Comparison of ENCODE assay signal across 12 mouse cellular contexts in the genomic region with DNA sequence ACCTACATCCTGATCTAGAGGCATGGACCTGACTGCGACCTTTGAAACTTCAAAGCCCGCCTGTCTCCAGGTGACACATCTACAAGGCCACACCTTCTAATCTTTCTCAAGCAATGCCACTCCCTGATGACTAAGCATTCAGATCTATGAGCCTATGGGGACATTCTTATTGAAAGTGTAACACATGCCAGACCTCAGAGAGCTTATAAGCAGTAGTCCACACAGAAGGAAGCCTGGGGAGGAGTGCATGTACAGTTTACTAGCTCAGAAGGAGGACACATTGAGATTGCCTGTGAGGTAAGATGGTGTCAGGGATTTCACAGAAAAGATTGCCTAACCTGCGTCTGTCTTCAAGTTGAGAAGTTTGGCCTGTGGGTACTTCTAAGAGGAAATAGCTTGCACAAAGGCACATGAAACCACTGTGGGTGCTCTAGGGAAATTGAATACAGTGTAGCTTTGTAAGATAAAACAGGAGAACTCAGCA. TPM values are rescaled to one million over a fixed set of nuclear protein-coding genes. Genes with fewer than 3 reads are reported as not detected.
DNase-seq lines count a peak whose midpoint lies in the region; ATAC-seq and TF ChIP-seq lines count a peak whose summit lies in the region.
"Had no signal": no experiment of that assay in that cellular context is flagged by ENCODE, and none has a peak within 500 bp of the region (broad histone marks: within the 10 kb centered on the region; RNA-seq: fewer than 3 reads in every experiment).

No protein-coding gene starts in this region.

- in situ Hi-C loops in ES-E14 (cut with MboI; ENCODE audit: low sequenced_read_pairs in 2 of 2, unreplicated experiment in 2 of 2), result no loop called here

- H3K4me1 ChIP-seq in ES-E14 (ENCODE audit: control insufficient read depth in 2 of 2, insufficient read depth in 2 of 2, low read length in 2 of 2, poor library complexity in 1 of 2), result peaks cover 3% of the 10 kb centered on the region in 2 experiments; a peak in 2 of 4 replicates
- H3K4me1 ChIP-seq in midbrain, embryonic 11.5 days (ENCODE audit: control insufficient read depth, insufficient read depth, low read length), result no peaks in the 10 kb centered on the region
- no peaks in the 10 kb centered on the region for H3K4me1 ChIP-seq in embryonic facial prominence, embryonic 10.5 days
- H3K4me1 ChIP-seq: embryonic facial prominence, embryonic 12.5 days; limb, embryonic 12.5 days; midbrain, embryonic 15.5 days had no signal

- ATAC-seq in granulocyte monocyte progenitor cell, adult 5-6 weeks (replicated peaks; ENCODE audit: poor library complexity, severe bottlenecking), result peak; percentile 97
- no peak for ATAC-seq in midbrain, embryonic 11.5 days (ENCODE audit: low FRiP score)
- ATAC-seq: midbrain, embryonic 15.5 days had no signal

- H3K36me3 ChIP-seq in ES-E14 (ENCODE audit: control insufficient read depth, insufficient read depth, low read length, poor library complexity, severe bottlenecking), result no peaks in the 10 kb centered on the region
- no peaks in the 10 kb centered on the region for H3K36me3 ChIP-seq in midbrain, embryonic 11.5 days (ENCODE audit: control insufficient read depth, insufficient read depth, low read length)
- H3K36me3 ChIP-seq in embryonic facial prominence, embryonic 10.5 days (replicated peaks), result no peaks in the 10 kb centered on the region
- H3K36me3 ChIP-seq: embryonic facial prominence, embryonic 12.5 days; limb, embryonic 12.5 days; midbrain, embryonic 15.5 days had no signal

- no peaks in the 10 kb centered on the region for H3K9me3 ChIP-seq in ES-E14 (ENCODE audit: control insufficient read depth, insufficient read depth, low read depth, low read length)
- no peaks in the 10 kb centered on the region for H3K9me3 ChIP-seq in midbrain, embryonic 11.5 days (ENCODE audit: control insufficient read depth, low read length)
- H3K9me3 ChIP-seq in embryonic facial prominence, embryonic 10.5 days, result no peaks in the 10 kb centered on the region
- H3K9me3 ChIP-seq: embryonic facial prominence, embryonic 12.5 days; limb, embryonic 12.5 days; midbrain, embryonic 15.5 days had no signal

- H3K4me2 ChIP-seq in midbrain, embryonic 11.5 days, result no peak overlapping the region
- H3K4me2 ChIP-seq: embryonic facial prominence, embryonic 12.5 days; limb, embryonic 12.5 days; midbrain, embryonic 15.5 days had no signal

- DNase-seq in CD4-positive helper T cell, adult 2 months (ENCODE audit: low read depth, low spot score), result peak; percentile 73
- no peak for DNase-seq in ES-E14 (ENCODE audit: low read depth, low spot score)
- DNase-seq in monocyte, adult 2 months (ENCODE audit: low read depth in 1 of 2, low spot score in 2 of 2), result peak; percentile 11 to 13
- DNase-seq in midbrain, embryonic 11.5 days (ENCODE audit: low spot score, missing footprints), result no peak
- no peak for DNase-seq in spleen, postnatal 4 days (ENCODE audit: low spot score in 2 of 2)
- no peak for DNase-seq in embryonic facial prominence, embryonic 10.5 days (ENCODE audit: low spot score)
- DNase-seq: adrenal gland, adult 8-10 months; right cerebral cortex, postnatal 25 days had no signal

- no peak overlapping the region for H3K9ac ChIP-seq in ES-E14 (ENCODE audit: insufficient read depth, low read depth, low read length, poor library complexity, severe bottlenecking)
- no peak overlapping the region for H3K9ac ChIP-seq in midbrain, embryonic 11.5 days (ENCODE audit: low read length)
- H3K9ac ChIP-seq: embryonic facial prominence, embryonic 12.5 days; limb, embryonic 12.5 days; midbrain, embryonic 15.5 days had no signal

- H3K4me3 ChIP-seq in ES-E14 (ENCODE audit: insufficient read depth in 1 of 2, low read depth in 1 of 2, low read length in 2 of 2, poor library complexity in 1 of 2, severe bottlenecking in 1 of 2), result no peak overlapping the region
- no peak overlapping the region for H3K4me3 ChIP-seq in midbrain, embryonic 11.5 days (ENCODE audit: low read depth, low read length)
- no peak overlapping the region for H3K4me3 ChIP-seq in embryonic facial prominence, embryonic 10.5 days
- H3K4me3 ChIP-seq: embryonic facial prominence, embryonic 12.5 days; limb, embryonic 12.5 days; midbrain, embryonic 15.5 days had no signal

- no peaks in the 10 kb centered on the region for H3K27me3 ChIP-seq in midbrain, embryonic 11.5 days (ENCODE audit: control insufficient read depth, insufficient read depth, low read length)
- H3K27me3 ChIP-seq in embryonic facial prominence, embryonic 10.5 days (replicated peaks; ENCODE audit: low read depth, poor library complexity, severe bottlenecking), result no peaks in the 10 kb centered on the region
- H3K27me3 ChIP-seq: embryonic facial prominence, embryonic 12.5 days; limb, embryonic 12.5 days; midbrain, embryonic 15.5 days had no signal

- H3K27ac ChIP-seq in ES-E14 (ENCODE audit: insufficient read depth, low read depth, low read length, poor library complexity, severe bottlenecking), result no peak overlapping the region
- H3K27ac ChIP-seq in midbrain, embryonic 11.5 days (ENCODE audit: low read depth, low read length), result no peak overlapping the region
- no peak overlapping the region for H3K27ac ChIP-seq in embryonic facial prominence, embryonic 10.5 days (replicated peaks)
- H3K27ac ChIP-seq: embryonic facial prominence, embryonic 12.5 days; limb, embryonic 12.5 days; midbrain, embryonic 15.5 days had no signal

- 90% methylated on average over 3 of the region's 3 CpGs for WGBS in midbrain, embryonic 11.5 days
- WGBS in embryonic facial prominence, embryonic 10.5 days, result 87% methylated on average over 3 of the region's 3 CpGs

TF ChIP-seq in ES-E14, 5 proteins besides CTCF, POLR2A, EP300 and RAD21:
- TF ChIP-seq MAFK (IDR thresholded peaks at IDR 0.05; ENCODE audit: insufficient read depth, low read depth, low read length) (peak; percentile 61; the same call in 1 of the 2 replicates), HCFC1 (IDR thresholded peaks at IDR 0.05; ENCODE audit: borderline replicate concordance, insufficient read depth, low read length) (no peak)

RNA-seq across cellular contexts. Expression of a gene that starts 31.9 kb away (rescaled TPM):
- 29.5 and 37.0 TPM in 2 replicates for total RNA-seq in ES-E14 (2012; rRNA removed)
- 48.8 and 59.3 TPM in 2 replicates for total RNA-seq in granulocyte monocyte progenitor cell, adult 5-6 weeks (2014; fragmentation: Nextera tagmentation)
- total RNA-seq in granulocyte monocyte progenitor cell, adult 5-6 weeks (2017), result 20.0 and 26.6 TPM in 2 replicates
- 14.7 and 17.0 TPM in 2 replicates for polyA plus RNA-seq in midbrain, embryonic 11.5 days (2014; fragmentation: Nextera tagmentation; extraction: Ambion mirVana)
- 44.2 and 46.9 TPM in 2 replicates for polyA plus RNA-seq in embryonic facial prominence, embryonic 10.5 days (2016; fragmentation: Nextera tagmentation; extraction: Ambion mirVana)

Comparison
In these comparisons a context has a peak if more than half of its experiments do, and no peak if none do; other contexts are left out.
1. DNase-seq: peak in CD4-positive helper T cell, adult 2 months (single experiment) and monocyte, adult 2 months (2 of 2); none in ES-E14 (single experiment), midbrain, embryonic 11.5 days (single experiment), spleen, postnatal 4 days (0 of 2) and embryonic facial prominence, embryonic 10.5 days (single experiment).